Mouse (Mus musculus) thymus, postnatal 10 days (tissue): ENCODE measurements around the gene Gm20388.

Source experiments
- DNase-seq, 2 experiments: peaks; one replicate each; pipeline ENCODE4 v3.0.0; 2021; ENCODE audit warnings: low spot score in 2 of 2

Gene Gm20388

GRCm38 (mm10) chr8:122167204-122167860 lies 2256.7 kb downstream of the Gm20388 start:
- DNase-seq, result no peak

- no peak for DNase-seq
These were observed 2258.8 kb downstream of the Gm20388 start for GRCm38 (mm10) chr8:122169446-122169845.

GRCm38 (mm10) chr8:122171823-122172222 lies 2261.2 kb downstream of the Gm20388 start:
- DNase-seq, result no peak

- no peak for DNase-seq
These were observed 2263.7 kb downstream of the Gm20388 start for GRCm38 (mm10) chr8:122174133-122174930.

- DNase-seq, result no peak
These were observed 2267.8 kb downstream of the Gm20388 start for GRCm38 (mm10) chr8:122178392-122178890.

- no peak for DNase-seq
These were observed 2268.7 kb downstream of the Gm20388 start for GRCm38 (mm10) chr8:122179354-122179753.

- DNase-seq, result no peak
These were observed 2269.5 kb downstream of the Gm20388 start for GRCm38 (mm10) chr8:122180116-122180515.

- DNase-seq, result no peak
These were observed 2270.8 kb downstream of the Gm20388 start for GRCm38 (mm10) chr8:122181414-122181813.

GRCm38 (mm10) chr8:122181991-122182390 lies 2271.3 kb downstream of the Gm20388 start:
- DNase-seq, result no peak

GRCm38 (mm10) chr8:122186363-122186974 lies 2275.8 kb downstream of the Gm20388 start:
- no peak for DNase-seq

GRCm38 (mm10) chr8:122187271-122187670 lies 2276.6 kb downstream of the Gm20388 start:
- no peak for DNase-seq

- no peak for DNase-seq
These were observed 2279.9 kb downstream of the Gm20388 start for GRCm38 (mm10) chr8:122190349-122191053.

GRCm38 (mm10) chr8:122191054-122191376 lies 2280.4 kb downstream of the Gm20388 start:
- no peak for DNase-seq

GRCm38 (mm10) chr8:122192771-122193170 lies 2282.1 kb downstream of the Gm20388 start:
- no peak for DNase-seq

GRCm38 (mm10) chr8:122193521-122193920 lies 2282.9 kb downstream of the Gm20388 start:
- DNase-seq, result no peak

- DNase-seq, result no peak
These were observed 2283.8 kb downstream of the Gm20388 start for GRCm38 (mm10) chr8:122194396-122194795.

GRCm38 (mm10) chr8:122197342-122197741 lies 2286.7 kb downstream of the Gm20388 start:
- DNase-seq, result no peak

- no peak for DNase-seq
These were observed 2287.9 kb downstream of the Gm20388 start for GRCm38 (mm10) chr8:122198378-122199025.

GRCm38 (mm10) chr8:122199191-122199590 lies 2288.6 kb downstream of the Gm20388 start:
- DNase-seq, result no peak

- DNase-seq, result no peak
These were observed 2289.2 kb downstream of the Gm20388 start for GRCm38 (mm10) chr8:122199841-122200240.

GRCm38 (mm10) chr8:122211591-122211990 lies 2300.9 kb downstream of the Gm20388 start:
- no peak for DNase-seq
